Mouse (Mus musculus): ENCODE measurements at regions not wholly inside any gene's neighbourhood (a gene's known extent, or its start where the extent isn't known, plus 50 kb on each side); places are given as distances from the start of the nearest gene placed in this dataset.

- DNase-seq (ENCODE audit: extremely low read depth, low read depth, low spot score): no peak
- Histone ChIP-seq H3K27ac (replicated peaks; ENCODE audit: insufficient read depth, low read depth, low read length) (no peak overlapping the region), H3K79me2 (ENCODE audit: control insufficient read depth, insufficient read depth, low read length) (no peaks in the 10 kb centered on the region), H3K4me3 (ENCODE audit: insufficient read depth, low read depth, low read length) (no peak overlapping the region), H3K4me1 (ENCODE audit: control insufficient read depth, insufficient read depth, low read length) (no peaks in the 10 kb centered on the region), H3K36me3 (ENCODE audit: control insufficient read depth, insufficient read depth, low read length) (no peaks in the 10 kb centered on the region), H3K9ac (ENCODE audit: low read depth, low read length) (no peak overlapping the region), H3K27me3 (ENCODE audit: control insufficient read depth, insufficient read depth, low read length) (no peaks in the 10 kb centered on the region)
- 84% methylated on average over 10 of the region's 10 CpGs for WGBS
- no peak for TF ChIP-seq CTCF (IDR thresholded peaks at IDR 0.05; ENCODE audit: low read depth, low read length)
- TF ChIP-seq POLR2A (IDR thresholded peaks at IDR 0.05; ENCODE audit: extremely low read depth, insufficient read depth, low read length): no peak
These were observed 106.6 kb upstream of the Nxpe4 start for GRCm38 (mm10) chr9:48055246-48055645.

DNA sequence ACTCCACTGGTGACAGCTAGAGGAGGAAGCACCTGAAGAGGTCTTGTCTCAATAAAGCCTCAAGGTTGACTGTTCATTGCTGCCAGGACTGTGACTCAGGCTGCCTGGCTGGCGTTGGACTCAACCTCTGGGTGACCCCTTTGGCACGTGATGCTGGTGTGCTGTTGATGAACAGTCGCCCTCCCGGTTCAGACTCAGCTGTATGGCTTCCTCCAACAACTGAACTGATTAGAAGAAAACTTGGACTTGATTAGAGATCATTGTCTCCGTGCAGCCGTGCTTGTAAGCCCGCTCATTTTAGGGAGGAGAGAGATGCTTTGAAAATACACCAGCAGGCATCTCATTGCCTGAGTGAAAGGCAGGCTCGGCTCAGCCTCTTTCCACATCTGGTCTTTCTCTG is 103.2 kb upstream of the Nxpe4 start:
- H3K4me1 ChIP-seq (ENCODE audit: control insufficient read depth, insufficient read depth, low read length): no peaks in the 10 kb centered on the region
- no peak overlapping the region for H3K9ac ChIP-seq (ENCODE audit: low read depth, low read length)
- H3K79me2 ChIP-seq (ENCODE audit: control insufficient read depth, insufficient read depth, low read length): no peaks in the 10 kb centered on the region
- no peak overlapping the region for H3K27ac ChIP-seq (replicated peaks; ENCODE audit: insufficient read depth, low read depth, low read length)
- TF ChIP-seq POLR2A (IDR thresholded peaks at IDR 0.05; ENCODE audit: extremely low read depth, insufficient read depth, low read length) (no peak), CTCF (IDR thresholded peaks at IDR 0.05; ENCODE audit: low read depth, low read length) (no peak)
- WGBS: 58% methylated on average over 8 of the region's 8 CpGs
- H3K27me3 ChIP-seq (ENCODE audit: control insufficient read depth, insufficient read depth, low read length): no peaks in the 10 kb centered on the region
- no peak overlapping the region for H3K4me3 ChIP-seq (ENCODE audit: insufficient read depth, low read depth, low read length)
- DNase-seq (ENCODE audit: extremely low read depth, low read depth, low spot score): no peak
- no peaks in the 10 kb centered on the region for H3K36me3 ChIP-seq (ENCODE audit: control insufficient read depth, insufficient read depth, low read length)

DNA sequence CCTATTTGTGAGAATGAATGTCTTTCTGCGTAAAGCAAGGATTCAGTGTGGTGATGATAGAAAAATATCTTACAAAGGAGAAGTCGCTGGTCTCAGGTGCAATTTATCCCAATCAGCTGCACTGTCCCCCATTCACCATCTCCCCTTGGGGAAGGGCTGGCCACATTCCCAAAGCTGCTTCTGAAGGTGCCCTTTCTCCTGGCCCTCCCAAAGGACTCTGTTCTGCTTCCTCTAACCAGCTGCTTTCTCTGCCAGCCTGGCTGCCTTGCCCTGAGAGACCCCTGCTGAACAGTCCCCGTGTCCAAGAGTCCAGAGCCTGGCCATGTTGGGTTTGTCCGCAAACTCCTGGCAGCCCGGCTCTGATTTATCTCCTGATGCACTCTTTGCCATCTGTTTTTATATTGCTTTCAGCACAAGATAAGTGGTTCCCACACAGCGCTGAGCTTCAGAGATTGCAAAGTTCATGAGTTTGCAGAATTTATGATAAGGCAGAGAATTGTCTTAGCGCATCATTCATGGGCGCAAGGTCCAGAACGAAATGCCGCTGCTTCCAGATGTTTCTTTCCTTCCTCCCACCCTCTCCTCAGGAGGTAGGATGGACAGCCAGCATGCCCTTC is 102.2 kb upstream of the Nxpe4 start:
- DNase-seq (ENCODE audit: extremely low read depth, low read depth, low spot score): no peak
- 81% methylated on average over 10 of the region's 10 CpGs for WGBS
- Histone ChIP-seq H3K79me2 (ENCODE audit: control insufficient read depth, insufficient read depth, low read length) (no peaks in the 10 kb centered on the region), H3K9ac (ENCODE audit: low read depth, low read length) (no peak overlapping the region), H3K27me3 (ENCODE audit: control insufficient read depth, insufficient read depth, low read length) (no peaks in the 10 kb centered on the region), H3K4me1 (ENCODE audit: control insufficient read depth, insufficient read depth, low read length) (no peaks in the 10 kb centered on the region), H3K27ac (replicated peaks; ENCODE audit: insufficient read depth, low read depth, low read length) (no peak overlapping the region), H3K4me3 (ENCODE audit: insufficient read depth, low read depth, low read length) (no peak overlapping the region), H3K36me3 (ENCODE audit: control insufficient read depth, insufficient read depth, low read length) (no peaks in the 10 kb centered on the region)
- TF ChIP-seq CTCF (IDR thresholded peaks at IDR 0.05; ENCODE audit: low read depth, low read length): no peak
- no peak for TF ChIP-seq POLR2A (IDR thresholded peaks at IDR 0.05; ENCODE audit: extremely low read depth, insufficient read depth, low read length)

DNA sequence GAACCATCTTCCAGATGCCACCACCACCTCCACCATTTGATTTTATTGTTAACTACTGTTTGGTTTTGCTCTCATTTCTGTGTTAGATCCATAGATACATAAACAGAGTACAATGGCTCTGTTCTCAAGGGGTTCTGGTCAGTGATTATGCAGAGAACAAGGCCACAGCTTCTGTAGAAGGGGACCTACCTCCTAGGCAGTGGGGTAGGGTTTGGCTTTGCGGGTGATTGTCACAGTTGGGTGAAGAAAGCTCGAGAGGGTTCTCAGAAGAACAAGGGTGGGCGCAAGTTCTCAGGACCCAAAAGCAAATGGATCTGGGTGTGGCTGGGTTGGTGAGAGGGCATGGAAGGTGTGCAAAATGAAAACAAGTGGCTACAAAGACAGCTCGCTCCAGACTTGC is 100.8 kb upstream of the Nxpe4 start:
- no peak for DNase-seq (ENCODE audit: extremely low read depth, low read depth, low spot score)
- H3K36me3 ChIP-seq (ENCODE audit: control insufficient read depth, insufficient read depth, low read length): no peaks in the 10 kb centered on the region
- no peak overlapping the region for H3K4me3 ChIP-seq (ENCODE audit: insufficient read depth, low read depth, low read length)
- H3K79me2 ChIP-seq (ENCODE audit: control insufficient read depth, insufficient read depth, low read length): no peaks in the 10 kb centered on the region
- H3K27ac ChIP-seq (replicated peaks; ENCODE audit: insufficient read depth, low read depth, low read length): no peak overlapping the region
- 88% methylated on average over 4 of the region's 4 CpGs for WGBS
- no peak for TF ChIP-seq CTCF (IDR thresholded peaks at IDR 0.05; ENCODE audit: low read depth, low read length)
- TF ChIP-seq POLR2A (IDR thresholded peaks at IDR 0.05; ENCODE audit: extremely low read depth, insufficient read depth, low read length): no peak
- H3K27me3 ChIP-seq (ENCODE audit: control insufficient read depth, insufficient read depth, low read length): no peaks in the 10 kb centered on the region
- no peaks in the 10 kb centered on the region for H3K4me1 ChIP-seq (ENCODE audit: control insufficient read depth, insufficient read depth, low read length)
- H3K9ac ChIP-seq (ENCODE audit: low read depth, low read length): no peak overlapping the region

GRCm38 (mm10) chr9:48066730-48067345 is 95.0 kb upstream of the Nxpe4 start:
- Histone ChIP-seq H3K27me3 (ENCODE audit: control insufficient read depth, insufficient read depth, low read length) (no peaks in the 10 kb centered on the region), H3K79me2 (ENCODE audit: control insufficient read depth, insufficient read depth, low read length) (no peaks in the 10 kb centered on the region), H3K27ac (replicated peaks; ENCODE audit: insufficient read depth, low read depth, low read length) (no peak overlapping the region), H3K4me3 (ENCODE audit: insufficient read depth, low read depth, low read length) (no peak overlapping the region), H3K4me1 (ENCODE audit: control insufficient read depth, insufficient read depth, low read length) (no peaks in the 10 kb centered on the region), H3K36me3 (ENCODE audit: control insufficient read depth, insufficient read depth, low read length) (no peaks in the 10 kb centered on the region), H3K9ac (ENCODE audit: low read depth, low read length) (no peak overlapping the region)
- no peak for DNase-seq (ENCODE audit: extremely low read depth, low read depth, low spot score)
- TF ChIP-seq CTCF (IDR thresholded peaks at IDR 0.05; ENCODE audit: low read depth, low read length): no peak
- TF ChIP-seq POLR2A (IDR thresholded peaks at IDR 0.05; ENCODE audit: extremely low read depth, insufficient read depth, low read length): no peak
- WGBS: 76% methylated on average over 7 of the region's 7 CpGs

DNA sequence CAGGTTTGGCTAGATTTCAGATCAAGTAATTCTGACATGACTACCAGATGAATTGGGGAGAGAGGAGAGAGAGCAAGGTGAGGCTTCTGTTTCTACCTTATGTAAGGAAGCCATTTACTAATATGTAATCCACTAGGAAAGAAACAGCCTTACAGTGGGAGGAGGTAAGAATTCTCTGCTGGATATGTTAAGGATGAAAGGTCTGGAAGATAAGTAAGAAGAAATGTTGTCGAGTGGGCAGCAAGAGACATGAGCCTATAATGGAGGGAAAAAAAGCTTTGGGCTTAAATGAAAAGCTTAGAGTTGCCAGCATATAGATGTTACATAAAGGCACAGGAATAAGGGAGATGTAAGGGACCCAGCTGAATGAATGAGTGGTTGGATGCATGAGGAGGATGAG is 89.2 kb upstream of the Nxpe4 start:
- no peaks in the 10 kb centered on the region for H3K79me2 ChIP-seq (ENCODE audit: control insufficient read depth, insufficient read depth, low read length)
- no peak overlapping the region for H3K4me3 ChIP-seq (ENCODE audit: insufficient read depth, low read depth, low read length)
- no peak for TF ChIP-seq POLR2A (IDR thresholded peaks at IDR 0.05; ENCODE audit: extremely low read depth, insufficient read depth, low read length)
- TF ChIP-seq CTCF (IDR thresholded peaks at IDR 0.05; ENCODE audit: low read depth, low read length): no peak
- H3K27ac ChIP-seq (replicated peaks; ENCODE audit: insufficient read depth, low read depth, low read length): no peak overlapping the region
- DNase-seq (ENCODE audit: extremely low read depth, low read depth, low spot score): no peak
- no peaks in the 10 kb centered on the region for H3K4me1 ChIP-seq (ENCODE audit: control insufficient read depth, insufficient read depth, low read length)
- WGBS: 63% methylated on average over 1 of the region's 1 CpGs
- H3K36me3 ChIP-seq (ENCODE audit: control insufficient read depth, insufficient read depth, low read length): no peaks in the 10 kb centered on the region
- H3K27me3 ChIP-seq (ENCODE audit: control insufficient read depth, insufficient read depth, low read length): no peaks in the 10 kb centered on the region
- H3K9ac ChIP-seq (ENCODE audit: low read depth, low read length): no peak overlapping the region

All from liver, adult 2 months (tissue).